Mouse (Mus musculus): ENCODE measurements around the gene Nat8f4. TPM values are rescaled to one million over a fixed set of nuclear protein-coding genes. Genes with fewer than 3 reads are reported as not detected.
"Not testable (repeated sequence)": the region's sequence is repeated elsewhere in the genome, so short reads cannot be mapped to it uniquely, and the experiment has no call there.

Gene Nat8f4
- polyA plus RNA-seq, 1 experiment from 2014 or later: 6.2 TPM

DNA sequence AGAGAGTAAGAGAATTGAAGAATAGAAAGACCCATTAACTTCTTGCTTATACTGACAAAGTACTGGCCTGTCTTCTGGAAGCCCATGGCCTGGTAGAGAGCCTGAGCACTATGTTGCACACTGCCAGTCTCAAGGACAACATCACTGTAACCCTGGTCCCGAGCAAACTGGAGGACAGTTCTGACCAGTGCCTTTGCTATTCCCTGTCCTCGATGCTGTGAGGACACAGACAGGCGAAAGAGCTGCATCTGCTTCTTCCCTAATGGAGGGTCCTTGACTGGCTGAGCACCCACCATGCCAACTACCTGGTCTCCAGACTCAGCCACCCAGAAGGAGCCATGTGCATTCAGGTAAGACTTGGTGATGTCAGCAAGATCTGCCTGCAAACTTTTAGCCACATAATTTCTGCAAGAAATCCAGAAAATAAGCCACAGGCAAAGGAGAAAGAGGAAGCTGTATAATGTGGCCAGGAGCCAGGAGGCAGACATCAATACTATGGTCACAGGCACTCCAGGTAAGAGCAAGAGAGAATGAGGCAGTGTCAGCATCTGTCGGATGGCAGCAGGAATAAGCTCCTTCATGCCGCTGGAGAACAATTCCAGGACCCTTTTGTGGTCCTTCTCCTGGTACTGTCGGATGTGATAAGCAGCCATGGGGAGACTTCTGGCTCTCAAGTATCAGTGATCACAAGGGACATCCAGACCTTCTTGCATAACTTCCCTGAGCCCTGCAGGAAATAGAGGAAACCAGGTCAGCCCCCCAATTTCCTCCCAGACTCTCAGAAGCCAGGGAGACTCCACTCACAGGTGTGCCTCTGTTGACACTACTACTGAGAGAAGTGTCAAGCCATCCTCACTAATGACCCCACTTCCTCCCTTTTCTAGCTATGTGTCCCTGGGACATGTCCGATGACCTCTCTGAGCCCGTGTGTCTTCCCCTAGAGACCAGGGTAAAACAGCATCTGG, 36.7 kb downstream of the Nat8f4 start:
- Histone ChIP-seq H3K27ac (no peak overlapping the region), H3K4me1 (replicated peaks; ENCODE audit: control insufficient read depth, insufficient read depth, low read length) (no peaks in the 10 kb centered on the region), H3K9me3 (ENCODE audit: control insufficient read depth, low read length) (no peaks in the 10 kb centered on the region), H3K4me2 (replicated peaks) (no peak overlapping the region), H3K4me3 (replicated peaks; ENCODE audit: low read length) (no peak overlapping the region), H3K9ac (no peak overlapping the region), H3K27me3 (ENCODE audit: control insufficient read depth, insufficient read depth, low read length) (no peaks in the 10 kb centered on the region), H3K36me3 (replicated peaks; ENCODE audit: control insufficient read depth, insufficient read depth) (no peaks in the 10 kb centered on the region)
- DNase-seq (ENCODE audit: low spot score) (no peak), ATAC-seq (ENCODE audit: low FRiP score) (no peak)
- 87% methylated on average over 8 of the region's 8 CpGs for WGBS

DNA sequence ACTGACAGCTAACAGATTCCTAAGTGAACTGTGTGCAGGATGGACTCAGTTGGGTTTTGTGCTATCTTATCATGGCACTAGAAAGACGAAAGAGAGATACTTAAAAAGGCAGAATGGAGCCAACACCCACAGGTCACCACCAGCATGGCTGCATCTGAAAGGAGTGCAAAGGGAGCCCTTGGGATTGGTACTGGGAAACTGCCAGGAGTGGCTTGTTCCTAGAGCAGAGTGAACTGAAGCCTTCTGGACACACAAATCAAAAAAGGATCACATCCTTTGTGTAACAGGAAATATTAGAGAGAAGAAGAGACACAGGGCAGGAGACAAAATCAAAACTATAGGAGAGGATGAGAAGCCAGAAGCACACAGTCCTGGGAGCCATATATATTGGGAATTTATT, 37.7 kb downstream of the Nat8f4 start:
- H3K27me3 ChIP-seq (ENCODE audit: control insufficient read depth, insufficient read depth, low read length); H3K4me1 ChIP-seq (replicated peaks; ENCODE audit: control insufficient read depth, insufficient read depth, low read length); DNase-seq (ENCODE audit: low spot score); H3K4me2 ChIP-seq (replicated peaks); ATAC-seq (ENCODE audit: low FRiP score); H3K27ac ChIP-seq; H3K4me3 ChIP-seq (replicated peaks; ENCODE audit: low read length); H3K9me3 ChIP-seq (ENCODE audit: control insufficient read depth, low read length); H3K9ac ChIP-seq; H3K36me3 ChIP-seq (replicated peaks; ENCODE audit: control insufficient read depth, insufficient read depth): not testable (repeated sequence)
- 75% methylated on average over 1 of the region's 1 CpGs for WGBS

DNA sequence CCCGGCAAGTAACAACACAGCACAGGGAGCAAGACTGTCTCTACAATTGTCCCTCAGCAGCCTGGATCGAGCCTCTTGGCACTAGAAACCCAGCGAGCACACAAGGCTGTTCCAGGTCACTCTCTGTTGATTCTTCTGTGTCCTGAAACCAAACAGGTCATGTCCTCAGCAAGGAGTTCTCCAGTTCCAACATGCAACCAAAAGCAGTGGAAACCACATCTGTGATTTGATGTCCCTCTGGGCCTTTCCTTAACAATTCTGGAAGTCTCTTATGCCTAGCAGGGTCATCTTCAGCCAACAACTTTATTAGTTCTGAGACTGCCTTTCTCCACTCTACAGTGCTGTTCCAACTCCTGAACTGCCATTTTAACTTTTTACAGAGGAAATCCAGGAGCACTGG, 38.5 kb downstream of the Nat8f4 start:
- 89% methylated on average over 3 of the region's 3 CpGs for WGBS
- H3K9me3 ChIP-seq (ENCODE audit: control insufficient read depth, low read length); H3K27me3 ChIP-seq (ENCODE audit: control insufficient read depth, insufficient read depth, low read length); H3K27ac ChIP-seq; DNase-seq (ENCODE audit: low spot score); H3K4me3 ChIP-seq (replicated peaks; ENCODE audit: low read length); H3K36me3 ChIP-seq (replicated peaks; ENCODE audit: control insufficient read depth, insufficient read depth); H3K4me1 ChIP-seq (replicated peaks; ENCODE audit: control insufficient read depth, insufficient read depth, low read length); ATAC-seq (ENCODE audit: low FRiP score); H3K9ac ChIP-seq; H3K4me2 ChIP-seq (replicated peaks): not testable (repeated sequence)

DNA sequence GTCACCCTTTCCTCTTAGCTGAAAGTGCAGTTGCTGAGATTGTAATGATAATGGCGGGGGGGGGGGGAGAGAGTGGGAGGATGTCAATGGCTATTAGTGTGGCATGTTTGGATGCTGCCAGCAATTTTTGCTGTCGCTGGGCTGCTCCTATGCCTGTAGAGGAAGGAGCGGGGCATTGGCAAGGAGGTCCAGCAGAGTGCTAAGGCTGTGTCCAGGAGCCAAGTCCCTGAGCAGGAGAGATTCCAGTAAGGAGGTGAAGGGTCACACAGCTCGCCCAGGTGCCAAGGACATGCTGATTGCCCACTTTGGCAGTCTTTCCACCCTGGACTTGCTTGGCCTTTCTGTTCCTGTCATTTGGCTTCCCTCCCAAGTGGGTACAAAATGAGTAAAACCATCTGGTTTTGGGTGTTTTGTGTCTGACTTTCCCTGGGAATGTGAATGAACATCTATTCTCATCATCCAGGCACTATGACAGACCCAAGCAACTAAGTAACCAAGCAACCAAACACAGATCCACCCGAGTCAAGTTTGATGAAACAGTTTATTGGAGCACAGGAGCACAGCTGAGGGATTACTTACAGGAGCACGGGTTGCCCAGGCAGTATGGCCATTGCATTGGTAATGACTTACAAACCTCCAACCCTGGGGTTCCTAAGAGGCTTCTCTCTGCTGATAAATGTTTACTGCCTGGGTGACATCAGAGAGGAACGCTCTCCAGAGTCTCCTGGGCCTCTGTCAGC, 39.6 kb downstream of the Nat8f4 start:
- not testable (repeated sequence) for H3K27ac ChIP-seq; H3K36me3 ChIP-seq (replicated peaks; ENCODE audit: control insufficient read depth, insufficient read depth); H3K4me3 ChIP-seq (replicated peaks; ENCODE audit: low read length); H3K4me2 ChIP-seq (replicated peaks); H3K27me3 ChIP-seq (ENCODE audit: control insufficient read depth, insufficient read depth, low read length); H3K9me3 ChIP-seq (ENCODE audit: control insufficient read depth, low read length); DNase-seq (ENCODE audit: low spot score); H3K4me1 ChIP-seq (replicated peaks; ENCODE audit: control insufficient read depth, insufficient read depth, low read length); H3K9ac ChIP-seq
- peak; percentile 79; the same call in 1 of the 2 replicates for ATAC-seq (ENCODE audit: low FRiP score)
- 60% methylated on average over 5 of the region's 7 CpGs for whole genome bisulfite sequencing

DNA sequence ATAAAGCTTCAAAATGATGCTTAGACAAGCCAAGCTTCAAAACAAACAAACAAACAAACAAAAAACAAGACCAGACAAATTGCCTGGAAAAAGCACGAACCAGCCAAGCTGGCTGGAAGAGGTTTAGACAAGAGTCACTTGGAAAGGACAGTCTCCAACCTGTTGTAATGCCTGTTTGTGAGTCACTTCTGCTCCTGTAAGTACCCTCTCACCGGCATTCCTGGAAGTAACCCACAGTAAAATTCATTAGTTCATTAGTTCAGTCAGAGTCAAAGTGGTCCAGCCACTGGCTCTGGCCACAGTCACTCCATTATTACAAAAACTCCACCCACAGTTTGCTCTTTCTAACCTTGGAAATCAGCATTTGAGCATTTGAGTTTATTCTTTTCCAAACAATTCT, 40.8 kb downstream of the Nat8f4 start:
- H3K4me2 ChIP-seq (replicated peaks): no peak overlapping the region
- H3K36me3 ChIP-seq (replicated peaks; ENCODE audit: control insufficient read depth, insufficient read depth): no peaks in the 10 kb centered on the region
- H3K4me3 ChIP-seq (replicated peaks; ENCODE audit: low read length): no peak overlapping the region
- no peaks in the 10 kb centered on the region for H3K4me1 ChIP-seq (replicated peaks; ENCODE audit: control insufficient read depth, insufficient read depth, low read length)
- H3K27ac ChIP-seq: no peak overlapping the region
- 83% methylated on average over 2 of the region's 2 CpGs for WGBS
- H3K27me3 ChIP-seq (ENCODE audit: control insufficient read depth, insufficient read depth, low read length): no peaks in the 10 kb centered on the region
- ATAC-seq (ENCODE audit: low FRiP score) (no peak), DNase-seq (ENCODE audit: low spot score) (no peak)
- H3K9ac ChIP-seq: no peak overlapping the region
- no peaks in the 10 kb centered on the region for H3K9me3 ChIP-seq (ENCODE audit: control insufficient read depth, low read length)

DNA sequence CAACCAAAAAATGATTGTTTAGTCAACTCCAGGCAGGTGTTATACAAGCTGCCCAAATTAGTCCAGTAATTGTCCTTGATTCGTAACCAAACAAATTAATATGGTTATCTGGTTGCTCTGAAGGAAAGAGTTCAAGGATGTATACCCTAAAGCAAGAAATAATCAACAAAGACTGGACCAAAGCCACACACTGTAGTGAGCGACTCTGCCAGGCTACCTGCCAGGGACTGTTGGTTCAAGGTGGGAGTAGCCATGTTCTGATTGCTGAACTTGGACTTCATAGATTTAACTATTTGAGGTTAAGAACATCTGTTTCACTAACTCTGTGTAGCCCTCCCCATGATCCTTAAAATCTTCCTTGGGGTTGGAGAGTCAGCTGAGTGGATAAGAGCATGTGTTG, 41.5 kb downstream of the Nat8f4 start:
- 87% methylated on average over 2 of the region's 2 CpGs for WGBS
- Histone ChIP-seq H3K4me2 (replicated peaks) (no peak overlapping the region), H3K9me3 (ENCODE audit: control insufficient read depth, low read length) (no peaks in the 10 kb centered on the region), H3K27ac (no peak overlapping the region), H3K4me3 (replicated peaks; ENCODE audit: low read length) (no peak overlapping the region), H3K4me1 (replicated peaks; ENCODE audit: control insufficient read depth, insufficient read depth, low read length) (no peaks in the 10 kb centered on the region), H3K9ac (no peak overlapping the region), H3K27me3 (ENCODE audit: control insufficient read depth, insufficient read depth, low read length) (no peaks in the 10 kb centered on the region), H3K36me3 (replicated peaks; ENCODE audit: control insufficient read depth, insufficient read depth) (no peaks in the 10 kb centered on the region)
- no peak for ATAC-seq (ENCODE audit: low FRiP score)
- DNase-seq (ENCODE audit: low spot score): no peak

DNA sequence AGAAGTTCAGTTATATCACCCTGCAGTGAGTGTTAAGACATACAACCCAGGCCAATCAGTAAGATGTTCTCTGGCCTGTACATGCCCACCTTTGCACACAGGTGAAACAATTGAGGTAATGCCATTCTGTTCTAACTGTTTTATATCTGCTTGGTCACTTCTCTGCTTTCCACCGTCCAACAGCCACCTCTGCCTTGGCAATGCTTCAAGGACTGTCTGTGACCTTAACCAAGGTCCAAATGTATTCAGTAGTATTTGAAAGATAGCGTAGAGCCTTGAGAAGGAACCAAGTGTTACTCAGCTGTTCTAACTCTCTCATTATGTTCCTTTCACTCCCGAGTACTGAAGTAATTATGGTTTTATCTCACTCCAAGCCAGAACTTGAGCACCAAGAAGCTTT, 42.1 kb downstream of the Nat8f4 start:
- Histone ChIP-seq H3K9me3 (ENCODE audit: control insufficient read depth, low read length) (no peaks in the 10 kb centered on the region), H3K4me3 (replicated peaks; ENCODE audit: low read length) (no peak overlapping the region), H3K27me3 (ENCODE audit: control insufficient read depth, insufficient read depth, low read length) (no peaks in the 10 kb centered on the region), H3K4me2 (replicated peaks) (no peak overlapping the region), H3K36me3 (replicated peaks; ENCODE audit: control insufficient read depth, insufficient read depth) (no peaks in the 10 kb centered on the region), H3K27ac (no peak overlapping the region), H3K4me1 (replicated peaks; ENCODE audit: control insufficient read depth, insufficient read depth, low read length) (no peaks in the 10 kb centered on the region), H3K9ac (no peak overlapping the region)
- 89% methylated on average over 3 of the region's 3 CpGs for WGBS
- ATAC-seq (ENCODE audit: low FRiP score): no peak
- no peak for DNase-seq (ENCODE audit: low spot score)

DNA sequence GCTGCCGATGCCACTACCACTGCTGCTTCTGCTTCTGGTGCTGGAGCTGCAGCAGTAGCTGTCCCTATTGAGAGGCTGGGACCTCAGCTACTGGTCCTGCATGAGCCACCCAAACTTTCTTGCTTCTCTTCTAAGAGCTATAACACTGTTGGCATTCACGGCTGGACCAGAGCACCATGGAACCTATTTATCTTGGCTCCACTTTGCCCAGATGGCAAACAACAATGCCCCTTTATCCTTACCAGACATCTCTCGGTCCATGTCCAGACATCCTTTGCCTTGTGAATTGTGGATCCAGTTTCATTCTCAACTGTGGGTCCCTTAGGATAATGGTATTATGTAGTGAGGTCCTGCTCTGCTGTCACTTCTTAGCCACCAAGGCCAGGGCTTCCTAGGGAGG, 43.4 kb downstream of the Nat8f4 start:
- Histone ChIP-seq H3K9ac (no peak overlapping the region), H3K4me1 (replicated peaks; ENCODE audit: control insufficient read depth, insufficient read depth, low read length) (no peaks in the 10 kb centered on the region), H3K4me3 (replicated peaks; ENCODE audit: low read length) (no peak overlapping the region), H3K9me3 (ENCODE audit: control insufficient read depth, low read length) (no peaks in the 10 kb centered on the region), H3K4me2 (replicated peaks) (no peak overlapping the region), H3K36me3 (replicated peaks; ENCODE audit: control insufficient read depth, insufficient read depth) (no peaks in the 10 kb centered on the region), H3K27ac (no peak overlapping the region), H3K27me3 (ENCODE audit: control insufficient read depth, insufficient read depth, low read length) (no peaks in the 10 kb centered on the region)
- WGBS: 88% methylated on average over 3 of the region's 3 CpGs
- ATAC-seq (ENCODE audit: low FRiP score) (no peak), DNase-seq (ENCODE audit: low spot score) (no peak)

DNA sequence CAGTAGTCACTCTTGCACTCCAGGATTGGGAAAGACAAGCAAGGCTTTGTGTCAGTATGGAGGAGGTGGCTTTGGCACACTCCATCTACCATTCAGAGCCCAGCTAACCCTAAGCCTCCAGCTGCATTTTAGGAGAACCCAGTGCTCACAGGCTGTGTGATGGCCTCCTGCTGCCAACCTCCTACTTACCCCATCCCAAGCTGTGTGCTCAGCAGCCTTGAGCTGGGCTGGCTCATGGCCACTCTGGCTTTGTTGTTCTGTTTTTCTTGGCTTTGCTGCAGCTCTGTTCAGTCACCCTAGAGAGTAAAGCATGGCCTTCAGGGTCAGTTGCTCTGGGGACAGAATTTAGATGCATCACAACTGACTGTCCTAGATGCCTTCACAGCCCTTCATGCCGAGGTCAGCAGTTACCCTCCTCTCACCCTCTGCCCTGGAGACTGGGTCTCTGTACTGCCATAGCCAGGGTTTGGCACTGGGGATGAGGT, 48.4 kb downstream of the Nat8f4 start:
- no peak overlapping the region for H3K9ac ChIP-seq
- H3K4me3 ChIP-seq (replicated peaks; ENCODE audit: low read length): no peak overlapping the region
- no peaks in the 10 kb centered on the region for H3K27me3 ChIP-seq (ENCODE audit: control insufficient read depth, insufficient read depth, low read length)
- peak; percentile 83; the same call in 1 of the 2 replicates for ATAC-seq (ENCODE audit: low FRiP score)
- H3K36me3 ChIP-seq (replicated peaks; ENCODE audit: control insufficient read depth, insufficient read depth): no peaks in the 10 kb centered on the region
- DNase-seq (ENCODE audit: low spot score): peak; percentile 37
- no peak overlapping the region for H3K4me2 ChIP-seq (replicated peaks)
- H3K27ac ChIP-seq: no peak overlapping the region
- no peaks in the 10 kb centered on the region for H3K4me1 ChIP-seq (replicated peaks; ENCODE audit: control insufficient read depth, insufficient read depth, low read length)
- 62% methylated on average over 1 of the region's 1 CpGs for WGBS
- no peaks in the 10 kb centered on the region for H3K9me3 ChIP-seq (ENCODE audit: control insufficient read depth, low read length)
